Mouse (Mus musculus) ovary, adult 18-20 months (tissue): ENCODE results near the gene Plk4.
"Not testable (repeated sequence)": the region's sequence is repeated elsewhere in the genome, so short reads cannot be mapped to it uniquely, and the experiment has no call there.

Experiments
- DNase-seq: peaks from one replicate; pipeline ENCODE4 v3.0.0; 2022; ENCODE audit warnings: low spot score, mixed read lengths

The Plk4 gene

DNA sequence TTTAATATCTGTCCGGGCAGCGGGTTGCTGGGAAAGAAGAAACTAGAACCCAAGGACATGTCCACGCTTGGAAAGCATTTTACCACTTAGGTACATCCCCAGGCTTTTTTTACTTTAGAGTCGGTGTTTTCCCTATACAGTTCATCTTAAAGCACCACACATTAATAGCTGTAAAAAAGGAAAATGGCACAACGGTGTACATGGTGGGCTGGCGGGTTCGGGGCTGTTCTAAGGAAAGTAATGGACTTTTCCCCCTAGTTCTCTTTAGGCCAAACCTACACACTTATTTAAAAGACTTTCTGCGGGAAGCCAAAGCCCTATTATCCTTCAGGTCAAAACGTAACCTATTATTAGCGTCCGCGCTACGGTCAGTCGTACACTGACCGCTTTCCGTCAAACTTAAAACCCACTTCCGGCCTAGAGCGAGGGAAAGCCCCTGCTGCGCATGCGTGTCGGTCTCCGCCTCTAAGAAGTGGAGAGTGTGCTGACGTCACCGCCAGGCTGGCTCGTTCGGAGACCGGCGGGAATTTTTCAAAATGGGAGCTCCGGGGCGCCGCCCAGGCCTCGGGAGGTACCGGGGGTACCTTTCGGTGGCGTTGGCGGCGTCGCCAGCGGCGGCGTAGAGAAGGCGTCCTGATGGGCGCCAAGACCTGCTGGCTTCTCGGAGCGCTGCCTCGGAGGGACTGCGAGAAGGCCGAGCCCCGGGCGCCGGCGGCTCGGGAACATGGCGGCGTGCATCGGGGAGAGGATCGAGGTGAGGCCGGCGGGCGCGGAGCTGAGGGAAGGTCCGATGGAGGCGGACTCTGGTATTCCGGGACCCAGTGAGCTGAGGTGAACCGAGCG lies at the start of gene Plk4:
Plk4 (plus strand) TSS at position 490 of the 843 bp plus-strand sequence.
- peak; percentile 93 for DNase-seq

DNA sequence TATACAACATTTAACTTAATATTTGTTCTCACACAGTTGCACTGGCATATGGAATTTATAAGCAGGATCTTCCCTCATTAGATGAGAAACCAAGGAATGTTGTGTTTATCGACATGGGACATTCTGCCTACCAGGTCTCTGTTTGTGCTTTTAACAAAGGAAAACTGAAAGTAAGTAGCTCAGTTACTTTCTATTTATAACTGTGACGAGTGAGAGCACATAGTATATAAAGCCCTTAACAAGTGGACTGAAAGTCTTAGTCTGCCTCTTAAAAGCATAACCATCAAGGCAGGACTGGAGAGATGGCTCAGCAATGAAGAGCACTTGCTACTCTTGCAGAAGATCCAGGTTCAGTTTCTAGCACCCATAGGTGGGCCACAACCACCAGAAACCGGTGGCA lies 39.1 kb upstream of the Plk4 start:
- DNase-seq: no peak

DNA sequence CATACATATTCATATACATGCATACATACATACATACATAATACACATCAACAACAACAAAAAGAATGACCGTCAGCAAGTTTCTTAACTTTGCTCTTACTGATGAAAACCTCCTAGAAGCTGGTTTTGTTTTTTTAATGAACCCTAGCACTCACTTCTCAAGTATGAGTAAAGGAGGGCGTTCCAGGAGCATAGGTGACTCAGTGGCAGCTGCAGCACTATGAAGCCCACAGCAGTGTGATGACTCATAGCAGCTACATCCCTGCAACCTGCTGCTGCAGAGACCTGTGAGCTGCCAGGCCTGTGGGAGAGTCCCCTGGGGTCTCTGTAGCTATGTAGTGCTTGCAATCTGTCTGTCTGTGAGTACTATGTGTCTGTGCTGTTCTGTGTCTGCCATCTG lies 38.5 kb upstream of the Plk4 start:
- DNase-seq: no peak

DNA sequence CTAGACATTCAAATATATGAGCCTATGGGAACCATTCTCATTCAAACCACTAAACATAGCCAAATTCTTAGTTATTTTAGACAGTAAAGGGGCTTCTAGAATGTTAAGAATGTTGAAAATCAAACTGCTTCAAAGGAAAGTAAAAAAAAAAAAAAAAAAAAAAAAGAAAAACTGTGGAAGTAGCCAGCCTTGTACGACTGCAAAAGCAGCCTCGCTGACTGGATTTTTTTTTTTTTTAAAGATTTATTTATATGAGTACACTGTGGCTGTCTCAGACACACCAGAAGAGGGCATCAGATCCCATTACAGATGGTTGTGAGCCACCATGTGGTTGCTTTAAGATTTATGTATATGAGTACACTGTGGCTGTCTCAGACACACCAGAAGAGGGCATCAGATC lies 6.0 kb upstream of the Plk4 start:
- no peak for DNase-seq

DNA sequence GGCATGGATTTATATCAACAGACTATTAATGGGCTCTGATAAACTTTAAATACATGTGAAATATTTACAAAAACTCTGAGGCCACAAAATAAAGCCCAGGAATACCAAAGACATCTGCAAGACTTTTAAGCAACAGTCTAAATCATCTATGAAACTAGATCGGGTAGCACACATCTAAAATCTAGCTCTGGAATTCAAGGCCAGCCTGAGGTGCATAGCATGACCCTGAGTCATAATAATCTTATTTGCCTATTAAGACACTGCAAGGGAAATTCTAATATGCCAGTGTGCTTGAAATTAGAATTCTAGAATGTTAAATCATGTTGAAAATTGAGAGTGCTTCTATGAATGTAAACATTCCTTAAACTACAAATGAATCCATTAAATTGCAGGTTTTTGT lies 1.8 kb upstream of the Plk4 start:
- no peak for DNase-seq

DNA sequence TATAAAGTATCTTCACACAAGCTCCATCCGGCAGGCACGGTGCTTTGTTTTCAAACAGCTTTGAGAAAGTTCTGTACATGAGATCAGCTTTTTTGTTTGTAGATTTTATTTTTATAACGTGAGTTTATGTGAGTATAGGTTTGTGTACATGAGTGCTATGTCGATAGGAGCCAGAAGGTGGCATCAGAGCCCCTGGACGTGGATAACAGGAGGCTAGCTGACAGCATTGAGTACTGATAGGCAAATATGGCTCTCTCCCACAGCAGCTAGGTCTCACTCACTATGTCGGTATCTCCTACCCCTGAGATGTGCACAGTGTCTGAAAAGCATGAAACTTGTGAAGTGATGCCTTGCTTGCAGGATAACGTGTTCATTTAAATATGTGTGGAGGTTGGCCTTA lies 1.3 kb upstream of the Plk4 start:
- DNase-seq: no peak

DNA sequence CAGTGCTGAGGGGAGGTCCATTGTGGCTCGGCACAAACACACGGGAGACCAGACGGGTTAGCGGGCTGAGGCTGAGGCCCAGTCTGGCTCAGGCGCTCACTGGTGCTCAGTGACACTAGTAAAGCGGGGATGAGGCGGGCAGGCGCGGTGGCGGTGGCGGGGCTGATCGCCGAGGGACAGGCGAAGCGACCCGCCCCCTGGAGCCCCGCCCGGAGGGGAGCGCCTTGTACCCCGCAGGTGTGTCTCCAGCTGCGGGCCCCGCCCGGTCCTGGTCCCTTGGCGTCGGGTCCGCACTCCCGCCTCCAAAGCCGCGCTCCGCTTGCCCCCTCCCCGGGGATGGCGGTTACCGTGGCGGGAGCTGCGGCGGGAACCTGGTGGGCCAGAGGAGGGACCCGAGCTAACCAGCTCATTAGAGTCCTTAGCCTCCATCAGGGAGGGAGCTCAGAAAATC lies 579 bp downstream of the Plk4 start:
- peak; percentile 19 for DNase-seq

DNA sequence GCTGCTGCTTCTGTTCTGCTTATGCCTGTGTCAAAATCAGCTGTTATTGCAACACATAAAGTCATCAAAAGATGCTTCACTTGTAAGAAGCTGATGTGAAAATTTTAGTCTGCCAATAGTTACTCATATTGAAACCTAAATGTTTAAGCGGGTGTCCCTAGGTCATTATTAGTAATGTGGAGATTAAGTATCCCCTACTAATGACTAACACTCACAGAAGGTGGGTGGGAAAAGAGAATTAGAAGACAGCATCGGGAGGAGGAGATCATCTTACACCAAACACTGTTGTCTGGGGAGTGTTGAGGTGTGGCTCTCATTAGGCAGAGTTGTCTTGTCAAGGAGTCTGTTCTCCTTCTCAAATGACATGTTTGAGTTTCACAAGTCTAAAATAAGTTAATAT lies 7.1 kb downstream of the Plk4 start:
- no peak for DNase-seq

DNA sequence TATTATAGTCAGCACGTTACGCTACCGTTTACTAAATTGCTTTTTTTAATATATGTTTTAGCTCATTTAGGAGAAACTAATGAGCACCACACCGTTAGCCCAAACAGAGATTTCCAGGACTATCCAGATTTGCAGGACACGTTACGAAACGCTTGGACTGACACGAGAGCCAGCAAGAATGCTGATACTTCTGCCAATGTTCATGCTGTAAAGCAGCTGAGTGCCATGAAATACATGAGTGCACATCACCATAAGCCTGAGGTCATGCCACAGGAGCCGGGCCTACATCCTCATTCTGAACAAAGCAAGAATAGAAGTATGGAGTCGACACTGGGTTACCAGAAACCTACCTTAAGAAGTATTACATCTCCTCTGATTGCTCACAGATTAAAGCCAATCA lies 8.9 kb downstream of the Plk4 start:
- DNase-seq: no peak

DNA sequence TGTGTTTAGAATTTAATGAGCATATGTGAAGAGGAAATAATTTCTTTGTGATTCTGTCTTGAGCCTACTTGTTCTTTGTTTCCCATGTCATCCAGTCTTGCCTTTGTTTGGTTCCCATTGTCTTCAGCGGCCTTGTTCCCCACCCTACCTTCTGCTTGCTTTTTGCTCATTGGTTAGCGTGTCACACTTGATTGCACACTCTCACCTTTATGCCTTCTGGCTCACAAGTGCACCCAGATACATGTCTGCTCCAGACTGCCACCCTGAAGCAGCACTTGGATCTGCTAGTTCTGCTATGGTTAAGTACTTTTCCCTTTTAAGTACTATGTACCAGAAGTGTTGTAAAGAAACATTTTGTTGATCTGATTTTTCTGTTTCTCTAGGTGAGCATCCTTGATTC lies 10.1 kb downstream of the Plk4 start:
- DNase-seq: no peak

DNA sequence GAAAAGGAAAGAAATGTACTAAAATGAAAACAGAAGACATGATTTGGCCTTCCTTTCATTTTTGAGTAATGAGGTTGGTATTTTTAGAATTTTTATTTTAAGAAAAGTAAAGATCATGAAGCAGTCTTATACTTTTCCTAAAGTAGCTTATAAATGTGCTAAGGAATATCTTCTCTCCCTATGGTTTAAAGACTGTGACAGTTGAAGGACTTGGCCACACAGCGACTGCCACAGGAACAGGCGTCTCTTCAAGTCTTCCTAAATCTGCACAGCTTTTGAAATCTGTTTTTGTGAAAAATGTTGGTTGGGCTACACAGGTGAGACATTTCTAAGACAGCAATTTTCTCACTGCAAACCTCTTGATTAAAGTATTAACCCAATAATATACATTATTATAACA lies 13.5 kb downstream of the Plk4 start:
- DNase-seq: no peak

DNA sequence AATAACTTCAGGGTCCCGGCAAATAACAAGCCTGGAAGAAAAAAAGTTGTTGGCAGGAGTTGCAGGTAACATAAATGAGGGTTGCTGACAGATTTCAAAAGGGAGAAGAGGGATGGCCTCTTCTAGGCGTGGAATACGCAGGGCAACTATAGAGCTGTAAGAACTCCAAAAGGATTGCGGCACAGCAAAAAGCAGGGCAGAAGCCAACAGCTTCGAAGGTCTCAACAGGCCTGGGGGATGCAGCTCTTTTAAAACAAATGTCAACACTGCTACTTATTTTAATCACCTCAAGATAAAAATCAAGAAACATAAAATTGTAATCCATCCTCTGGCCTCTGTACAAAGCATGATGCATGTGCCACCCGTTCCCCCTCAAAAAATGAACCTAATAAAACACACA lies 45.7 kb downstream of the Plk4 start:
- DNase-seq: not testable (repeated sequence)

DNA sequence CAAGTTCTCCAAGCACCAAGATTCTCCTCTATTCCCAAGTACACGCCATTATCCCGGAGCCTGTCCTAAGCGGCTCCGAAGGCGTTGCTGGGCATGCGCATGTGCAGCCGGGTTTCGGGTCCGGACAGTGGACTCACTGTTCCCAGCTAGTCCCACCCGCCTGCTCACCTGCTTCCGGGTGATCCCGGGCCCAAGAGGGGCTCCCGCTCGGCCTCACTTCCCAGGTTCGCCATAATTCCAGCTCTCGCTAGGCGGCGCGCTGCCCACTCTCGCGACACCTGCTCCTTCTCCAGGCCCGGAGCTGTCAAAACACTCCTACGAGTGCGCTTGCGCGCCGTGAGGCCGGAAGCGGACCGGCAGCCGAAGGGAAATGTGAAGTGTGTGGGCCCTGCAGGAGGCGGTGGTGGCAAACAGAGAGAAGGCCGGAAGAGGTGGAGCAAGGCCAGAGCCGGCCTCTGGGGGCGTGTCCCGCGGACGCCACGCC lies 46.7 kb downstream of the Plk4 start, which contains the start of gene Mfsd8:
Mfsd8 (minus strand) TSS at position 414 of the 484 bp plus-strand sequence.
- peak; percentile 96 for DNase-seq

DNA sequence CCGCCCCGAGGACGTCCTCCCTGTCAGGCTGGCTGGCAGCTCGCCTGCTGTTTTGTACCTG lies 47.0 kb downstream of the Plk4 start, which contains the start of gene Abhd18:
Abhd18 (plus strand) TSS at position 14 of the 61 bp plus-strand sequence.
- not testable (repeated sequence) for DNase-seq

DNA sequence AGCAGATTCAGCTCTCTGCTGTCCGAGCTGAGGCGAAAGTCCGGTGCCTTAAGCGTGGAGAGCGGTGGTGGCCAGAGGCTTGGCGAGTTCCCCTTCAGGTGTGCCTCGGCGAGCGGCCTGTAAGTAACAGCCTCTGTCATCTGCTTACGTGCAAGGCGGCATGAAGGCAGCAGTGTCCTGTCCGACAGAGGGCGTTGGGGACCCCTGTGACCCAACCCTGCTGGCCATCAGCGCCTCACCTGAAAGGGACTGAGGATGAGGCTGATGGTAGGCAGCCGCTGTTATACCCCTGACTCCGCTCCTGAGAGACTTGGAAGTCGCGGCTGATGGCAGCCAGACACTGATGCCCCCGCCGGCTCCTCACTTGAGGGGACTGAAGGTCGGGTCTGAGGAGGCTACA lies 47.2 kb downstream of the Plk4 start:
- DNase-seq: peak; percentile 25

DNA sequence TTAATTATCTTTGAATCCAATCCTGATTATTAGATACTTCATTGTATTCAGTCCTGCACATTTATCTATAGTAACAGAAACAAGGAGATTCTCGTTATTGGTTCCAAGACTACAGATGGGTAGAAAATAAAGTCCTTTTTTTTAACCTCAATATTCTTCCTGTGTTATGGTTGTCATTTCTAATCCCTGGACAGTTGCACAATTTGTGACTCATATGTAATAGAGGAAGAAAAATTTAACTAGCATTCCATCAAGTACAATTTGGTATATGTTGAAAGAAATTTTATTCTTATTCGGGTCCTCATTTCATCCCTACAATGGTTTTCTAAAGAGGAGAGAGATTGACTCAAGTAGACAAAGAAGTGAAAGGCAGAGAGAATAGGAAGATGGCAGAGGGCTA lies 48.1 kb downstream of the Plk4 start:
- DNase-seq: not testable (repeated sequence)

DNA sequence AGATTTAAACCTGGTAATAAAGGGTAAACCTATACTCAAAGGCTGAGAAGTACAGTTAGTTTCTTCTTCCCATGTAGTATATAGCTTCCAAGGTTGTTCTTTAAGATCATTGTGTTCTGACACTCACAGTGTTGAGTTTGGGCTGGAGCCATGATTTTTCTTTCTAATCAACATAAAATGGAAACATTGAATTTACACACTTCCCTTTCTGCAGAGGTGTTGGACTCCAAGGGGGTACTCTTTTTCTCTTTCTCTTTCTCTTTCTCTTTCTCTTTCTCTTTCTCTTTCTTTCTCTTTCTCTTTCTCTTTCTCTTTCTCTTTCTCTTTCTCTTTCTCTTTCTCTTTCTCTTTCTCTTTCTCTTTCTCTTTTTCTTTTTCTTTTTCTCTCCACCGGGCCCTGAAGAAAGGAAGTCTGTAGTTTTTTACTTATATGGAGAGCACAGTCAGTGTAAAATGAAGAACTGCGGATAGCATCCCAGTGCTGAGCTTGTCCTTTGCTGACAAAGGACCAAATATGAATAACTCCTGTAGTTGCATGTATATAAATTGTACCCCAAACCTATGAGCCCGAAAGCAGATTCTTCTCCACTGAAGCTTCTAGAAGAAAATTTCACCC lies 53.4 kb downstream of the Plk4 start:
- not testable (repeated sequence) for DNase-seq
